Mouse (Mus musculus) forebrain, embryonic 16.5 days (tissue): ENCODE measurements around the gene Pgbd5. TPM values are rescaled to one million over a fixed set of nuclear protein-coding genes. Genes with fewer than 3 reads are reported as not detected.

Experiments
- ATAC-seq: fragments of 200-750 bp; cut with Nextera tagmentation; 2 replicates; pipeline ENCODE4 v1.8.0; 2017; ENCODE audit warnings: mild to moderate bottlenecking, moderate library complexity
- H3K27ac ChIP-seq: fragments of 300-500 bp; sonication (generic); 2 replicates; pipeline ENCODE4 v1.5.1; 2014; ENCODE audit warnings: low read length, control low read depth
- H3K27me3 ChIP-seq: fragments of 300-500 bp; sonication (generic); replicated peaks from 2 replicates; pipeline ENCODE4 v1.6.1; 2014; ENCODE audit warnings: low read length; ENCODE audit not compliant: control insufficient read depth, insufficient read depth
- H3K36me3 ChIP-seq: fragments of 300-500 bp; sonication (generic); 2 replicates; pipeline ENCODE4 v1.6.1; 2014; ENCODE audit not compliant: control insufficient read depth, insufficient read depth
- H3K4me1 ChIP-seq: fragments of 300-500 bp; sonication (generic); replicated peaks from 2 replicates; pipeline ENCODE4 v1.6.1; 2014; ENCODE audit warnings: low read length; ENCODE audit not compliant: control insufficient read depth, insufficient read depth
- H3K4me2 ChIP-seq: fragments of 300-500 bp; sonication (generic); 2 replicates; pipeline ENCODE4 v1.6.1; 2014; ENCODE audit warnings: mild to moderate bottlenecking, low read length, control low read depth
- H3K4me3 ChIP-seq: fragments of 300-500 bp; sonication (generic); replicated peaks from 2 replicates; pipeline ENCODE4 v1.5.1; 2014; ENCODE audit warnings: mild to moderate bottlenecking, low read length, control low read depth
- H3K9ac ChIP-seq: fragments of 300-500 bp; sonication (generic); replicated peaks from 2 replicates; pipeline ENCODE4 v1.6.1; 2014; ENCODE audit warnings: low read depth, low read length, control low read depth
- H3K9me3 ChIP-seq: fragments of 300-500 bp; sonication (generic); 2 replicates; pipeline ENCODE4 v1.6.1; 2016; ENCODE audit warnings: low read length; ENCODE audit not compliant: control insufficient read depth
- WGBS: fragments of 180-500 bp; shearing (Covaris S2); extraction: QIAGEN DNeasy Blood & Tissue Kit; methylation state at CpG from one replicate; pipeline ENCODE4 v1.1.7; 2014; 5-methylcytosine and 5-hydroxymethylcytosine counted together
- polyA plus RNA-seq: library from polyadenylated mRNA; unstranded; fragments of >200 nt; fragmentation: Nextera tagmentation; extraction: Ambion mirVana; gene quantifications from 2 replicates; pipeline ENCODE4 v1.2.1, GENCODE M21; 2015

Pgbd5 gene
- polyA plus RNA-seq, 1 experiment from 2014 or later, result 10.7 TPM

DNA sequence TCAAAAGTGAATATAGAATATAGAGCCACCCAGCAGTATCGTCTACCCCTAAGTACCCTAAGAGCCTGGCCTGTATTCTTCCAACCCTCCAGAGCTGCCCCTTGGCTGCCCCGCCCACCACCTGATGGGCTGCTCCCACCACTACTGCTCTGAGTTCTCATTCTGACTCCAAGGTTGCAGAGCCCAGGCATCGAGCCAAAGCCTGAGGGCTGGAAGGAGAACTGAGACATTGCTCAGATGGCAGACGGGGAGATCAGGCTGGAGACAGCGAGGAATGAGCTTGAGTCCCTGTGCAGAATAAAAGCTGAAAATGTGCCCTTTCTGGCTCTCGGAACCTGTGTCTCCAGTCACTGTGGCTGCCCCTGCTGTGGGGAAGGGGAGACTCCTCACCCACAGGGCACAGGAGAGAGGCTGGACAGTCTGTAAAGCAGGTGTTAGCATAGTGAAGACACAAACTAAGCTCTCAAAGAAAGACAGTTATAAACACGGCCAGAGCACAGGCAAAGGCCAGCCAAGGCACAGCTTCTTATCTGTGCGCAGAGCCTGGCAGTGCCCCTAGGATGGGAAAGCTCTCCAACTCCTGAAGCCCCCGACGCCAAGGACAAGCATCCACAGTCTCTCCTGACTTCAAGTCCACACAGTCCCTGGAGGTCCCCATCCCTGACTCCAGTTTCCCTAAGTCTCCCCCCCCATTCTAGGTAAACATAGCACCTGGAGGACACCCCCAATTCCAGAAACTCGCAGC, 42.0 kb downstream of the Pgbd5 start:
- Histone ChIP-seq H3K9me3 (no peaks in the 10 kb centered on the region), H3K36me3 (no peaks in the 10 kb centered on the region), H3K4me3 (no peak overlapping the region), H3K27ac (no peak overlapping the region), H3K9ac (no peak overlapping the region), H3K4me1 (peaks cover 4% of the 10 kb centered on the region), H3K27me3 (no peaks in the 10 kb centered on the region), H3K4me2 (no peak overlapping the region)
- WGBS, result 78% methylated on average over 11 of the region's 11 CpGs
- no peak for ATAC-seq

DNA sequence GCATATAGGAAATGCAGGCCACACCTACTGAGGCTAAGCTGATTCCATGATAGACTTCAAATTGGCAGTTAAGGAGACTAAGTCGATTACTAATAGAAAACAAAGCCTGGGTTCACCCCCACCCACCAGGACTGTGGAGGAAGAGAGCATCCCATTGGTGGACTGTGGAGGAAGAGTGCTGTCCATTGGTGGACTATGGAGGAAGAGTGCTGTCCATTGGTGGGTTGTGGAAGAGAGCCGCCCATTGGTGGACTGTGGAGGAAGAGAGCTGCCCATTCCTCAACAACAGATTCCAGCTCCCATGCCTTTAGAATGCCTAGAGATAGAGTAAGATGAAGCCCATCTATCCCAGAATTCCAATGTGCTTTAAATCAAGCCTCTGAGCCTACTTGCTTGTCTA, 42.9 kb downstream of the Pgbd5 start:
- no peaks in the 10 kb centered on the region for H3K36me3 ChIP-seq
- no peak overlapping the region for H3K4me3 ChIP-seq
- ATAC-seq, result no peak
- no peaks in the 10 kb centered on the region for H3K9me3 ChIP-seq
- H3K27ac ChIP-seq, result no peak overlapping the region
- no peak overlapping the region for H3K4me2 ChIP-seq
- 89% methylated on average over 2 of the region's 2 CpGs for WGBS
- no peak overlapping the region for H3K9ac ChIP-seq
- no peaks in the 10 kb centered on the region for H3K27me3 ChIP-seq
- H3K4me1 ChIP-seq, result peaks cover 4% of the 10 kb centered on the region

DNA sequence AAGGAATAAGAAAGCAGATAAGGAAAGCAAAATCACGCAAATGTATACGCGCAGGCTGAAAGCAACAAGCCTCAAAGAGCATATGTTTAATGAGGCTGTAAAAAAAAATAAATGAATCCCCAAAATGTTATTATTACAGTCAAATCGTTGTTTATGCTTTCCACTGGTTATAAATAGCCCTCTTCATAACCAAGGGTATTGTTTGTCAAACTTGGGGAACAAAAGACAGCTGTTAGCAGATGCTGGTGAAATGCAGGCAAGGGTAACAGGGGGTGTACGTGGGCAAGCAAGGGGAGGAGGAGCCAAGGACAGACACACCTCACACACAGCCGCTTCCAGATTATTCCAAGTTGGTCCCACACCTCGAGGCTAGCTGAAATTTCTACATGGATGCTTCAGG, 44.1 kb downstream of the Pgbd5 start:
- H3K4me2 ChIP-seq, result no peak overlapping the region
- ATAC-seq, result no peak
- no peaks in the 10 kb centered on the region for H3K9me3 ChIP-seq
- H3K27ac ChIP-seq, result no peak overlapping the region
- no peaks in the 10 kb centered on the region for H3K36me3 ChIP-seq
- 74% methylated on average over 7 of the region's 7 CpGs for WGBS
- H3K4me3 ChIP-seq, result no peak overlapping the region
- peaks cover 4% of the 10 kb centered on the region for H3K4me1 ChIP-seq
- no peak overlapping the region for H3K9ac ChIP-seq
- H3K27me3 ChIP-seq, result no peaks in the 10 kb centered on the region

DNA sequence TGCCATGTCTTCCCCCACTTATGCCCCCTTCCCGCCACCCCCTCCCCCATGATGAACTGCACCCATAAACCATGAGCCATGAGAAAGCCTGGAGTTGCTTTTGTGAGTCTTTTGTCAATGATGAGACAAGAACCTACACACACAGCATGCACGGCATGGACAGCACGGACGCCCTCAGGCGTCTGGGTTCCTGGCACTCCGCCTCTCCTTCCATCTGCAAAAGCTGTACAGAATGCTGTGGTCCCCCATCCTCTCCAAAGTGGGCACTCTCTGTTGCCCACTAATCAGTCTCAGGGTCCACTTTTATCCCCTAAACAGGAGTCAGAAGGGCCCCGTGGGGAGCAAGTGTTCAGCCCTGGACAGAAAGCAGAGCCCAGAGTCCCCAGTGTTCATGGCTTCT, 44.5 kb downstream of the Pgbd5 start:
- WGBS, result 82% methylated on average over 7 of the region's 7 CpGs
- no peaks in the 10 kb centered on the region for H3K27me3 ChIP-seq

DNA sequence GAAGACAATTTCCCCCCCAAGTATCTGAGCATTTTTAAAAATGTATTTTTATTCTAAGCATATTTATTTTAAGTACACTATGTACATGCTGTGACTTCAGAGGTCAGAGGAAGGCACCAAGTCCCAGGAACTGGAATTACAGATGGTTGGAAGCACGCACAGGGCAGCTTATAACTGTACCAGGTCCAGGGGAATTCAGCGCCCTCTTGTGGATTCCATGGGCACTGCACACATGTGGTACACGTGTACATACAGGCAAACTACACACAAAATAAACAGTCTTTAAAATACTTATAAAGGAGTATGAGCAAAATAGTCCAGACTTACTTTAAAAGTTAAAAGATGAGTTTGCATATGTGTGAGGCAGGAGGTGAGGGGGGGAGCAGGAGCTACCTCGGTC, 45.5 kb downstream of the Pgbd5 start:
- Histone ChIP-seq H3K27me3 (no peaks in the 10 kb centered on the region), H3K4me2 (no peak overlapping the region), H3K36me3 (no peaks in the 10 kb centered on the region), H3K9ac (no peak overlapping the region), H3K4me1 (peaks cover 4% of the 10 kb centered on the region), H3K9me3 (no peaks in the 10 kb centered on the region), H3K27ac (no peak overlapping the region), H3K4me3 (no peak overlapping the region)
- WGBS, result 83% methylated on average over 4 of the region's 4 CpGs
- ATAC-seq, result no peak

More for the DNA sequence above, 44.5 kb downstream of the Pgbd5 start:
- no peak overlapping the region for H3K9ac ChIP-seq
- no peak overlapping the region for H3K27ac ChIP-seq
- no peaks in the 10 kb centered on the region for H3K36me3 ChIP-seq
- ATAC-seq, result no peak
- H3K4me3 ChIP-seq, result no peak overlapping the region
- no peaks in the 10 kb centered on the region for H3K9me3 ChIP-seq
- no peak overlapping the region for H3K4me2 ChIP-seq
- H3K4me1 ChIP-seq, result peaks cover 4% of the 10 kb centered on the region

DNA sequence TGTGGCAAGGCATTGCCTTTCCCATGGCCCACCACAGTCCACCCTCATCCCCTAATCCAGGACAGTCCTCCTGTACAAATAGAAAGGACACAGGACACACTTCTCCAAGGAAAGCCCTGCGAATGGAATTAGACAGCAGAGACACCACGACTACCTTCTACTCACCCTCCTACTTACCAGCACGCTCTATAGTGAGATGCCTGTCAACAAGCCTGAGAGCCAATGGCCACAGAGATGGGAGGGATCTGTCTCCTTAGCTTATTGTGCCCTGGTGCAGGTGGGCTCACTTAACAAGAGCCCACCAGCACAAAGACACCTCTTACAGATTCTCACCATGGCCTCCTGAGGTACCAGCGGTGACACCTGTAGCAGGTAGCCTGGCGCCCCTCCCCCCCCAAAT, 46.4 kb downstream of the Pgbd5 start:
- H3K4me1 ChIP-seq, result peaks cover 4% of the 10 kb centered on the region
- H3K4me2 ChIP-seq, result no peak overlapping the region
- 87% methylated on average over 5 of the region's 5 CpGs for WGBS
- no peaks in the 10 kb centered on the region for H3K9me3 ChIP-seq
- no peaks in the 10 kb centered on the region for H3K36me3 ChIP-seq
- no peak overlapping the region for H3K9ac ChIP-seq
- no peak overlapping the region for H3K4me3 ChIP-seq
- no peaks in the 10 kb centered on the region for H3K27me3 ChIP-seq
- H3K27ac ChIP-seq, result no peak overlapping the region
- ATAC-seq, result no peak

DNA sequence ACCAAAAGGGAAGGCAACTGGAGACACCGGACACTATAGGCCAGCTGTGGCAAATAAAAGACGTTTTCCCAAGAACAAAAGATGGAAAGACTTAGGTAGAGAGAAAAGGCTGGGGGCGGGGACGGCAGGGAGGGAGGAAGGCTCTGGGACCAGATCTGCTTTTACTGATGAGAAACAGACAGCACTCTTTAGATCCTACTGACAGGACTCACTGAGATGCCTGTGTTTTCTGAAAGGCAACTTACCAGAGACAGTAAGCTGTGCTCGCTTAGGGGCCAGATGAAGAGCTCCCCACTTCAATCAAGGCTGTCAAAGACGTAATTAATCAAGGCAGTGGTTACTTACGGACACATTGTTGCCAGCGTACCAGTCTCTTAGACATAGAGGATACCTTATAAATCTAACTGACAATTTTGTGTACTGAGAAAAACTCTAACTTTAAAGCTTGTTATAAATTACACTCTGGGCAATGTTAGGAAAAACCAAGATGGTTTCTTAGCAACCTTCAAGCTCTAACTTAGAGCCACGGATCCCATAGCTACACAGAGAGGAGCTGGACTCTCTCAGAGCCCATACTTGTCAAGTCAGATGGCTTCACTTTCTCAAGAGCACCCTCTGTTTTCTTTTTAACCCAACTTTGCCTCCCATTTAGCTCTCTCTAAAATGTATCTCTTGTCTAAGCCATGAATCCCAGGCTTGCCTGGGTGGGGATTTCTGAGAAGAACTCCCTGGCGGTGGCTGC, 47.0 kb downstream of the Pgbd5 start:
- Histone ChIP-seq H3K36me3 (no peaks in the 10 kb centered on the region), H3K4me3 (no peak overlapping the region), H3K27ac (no peak overlapping the region; the same call in 1 of the 2 replicates), H3K9ac (no peak overlapping the region), H3K27me3 (no peaks in the 10 kb centered on the region), H3K9me3 (no peaks in the 10 kb centered on the region), H3K4me2 (no peak overlapping the region), H3K4me1 (peaks cover 3% of the 10 kb centered on the region)
- ATAC-seq, result no peak
- WGBS, result 59% methylated on average over 10 of the region's 10 CpGs

DNA sequence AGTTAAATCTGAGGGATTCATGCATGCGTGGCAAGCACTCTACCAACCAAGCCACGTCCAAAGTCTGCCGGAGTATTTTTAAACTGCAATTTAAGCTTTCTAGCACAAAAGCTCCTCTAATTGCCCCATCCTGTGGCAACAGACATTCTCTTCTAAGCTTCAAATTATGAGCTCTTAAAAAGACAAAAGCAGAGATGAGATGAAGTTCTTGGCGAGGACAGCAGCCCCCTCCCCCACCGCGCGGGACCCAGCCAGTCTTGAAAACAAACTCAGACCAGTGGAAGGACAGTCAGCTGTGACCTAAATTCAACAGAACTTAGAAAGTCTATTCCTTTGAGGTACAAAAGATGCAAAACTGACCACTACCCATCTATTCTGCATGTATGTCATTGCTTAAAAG, 48.3 kb downstream of the Pgbd5 start:
- no peak for ATAC-seq
- no peak overlapping the region for H3K4me3 ChIP-seq
- no peak overlapping the region for H3K4me2 ChIP-seq
- H3K9me3 ChIP-seq, result no peaks in the 10 kb centered on the region
- H3K27ac ChIP-seq, result 0 out of 2 replicates have a peak overlapping the region, but pooled peaks have one; percentile 10
- no peak overlapping the region for H3K9ac ChIP-seq
- no peaks in the 10 kb centered on the region for H3K36me3 ChIP-seq
- H3K27me3 ChIP-seq, result no peaks in the 10 kb centered on the region
- H3K4me1 ChIP-seq, result 0 out of 2 replicates have a peak, but pooled peaks cover 3% of the 10 kb centered on the region
- WGBS, result 67% methylated on average over 7 of the region's 7 CpGs

DNA sequence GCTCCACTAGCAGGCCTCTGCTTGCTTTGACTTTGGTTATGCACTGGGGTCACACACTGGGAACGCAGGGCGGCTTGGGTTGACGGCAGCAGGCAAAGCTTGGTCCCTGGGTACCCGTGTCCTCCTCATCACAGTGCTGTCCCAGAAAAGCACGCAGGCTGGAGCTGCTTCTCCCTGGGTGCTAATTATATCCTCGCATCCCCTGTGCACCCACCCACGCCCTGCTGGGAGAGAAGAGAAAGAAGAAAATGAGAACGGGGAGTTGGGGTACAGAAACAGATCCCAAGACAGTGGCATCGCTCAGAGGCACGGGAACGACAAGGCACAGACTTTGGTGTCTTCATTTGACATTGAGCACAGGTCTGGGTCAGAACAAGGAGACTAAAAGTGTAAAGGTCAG, 50.0 kb downstream of the Pgbd5 start:
- ATAC-seq, result no peak
- H3K4me2 ChIP-seq, result no peak overlapping the region
- H3K27ac ChIP-seq, result no peak overlapping the region

More for the DNA sequence above, 50.0 kb downstream of the Pgbd5 start:
- H3K9ac ChIP-seq, result no peak overlapping the region
- H3K36me3 ChIP-seq, result no peaks in the 10 kb centered on the region
- no peaks in the 10 kb centered on the region for H3K9me3 ChIP-seq
- no peaks in the 10 kb centered on the region for H3K27me3 ChIP-seq
- WGBS, result 86% methylated on average over 11 of the region's 11 CpGs
- no peak overlapping the region for H3K4me3 ChIP-seq
- H3K4me1 ChIP-seq, result 0 out of 2 replicates have a peak, but pooled peaks cover 4% of the 10 kb centered on the region
